Mouse (Mus musculus) midbrain, embryonic 12.5 days (tissue): ENCODE data around the gene Mrpl36. TPM values are rescaled to one million over a fixed set of nuclear protein-coding genes. Genes with fewer than 3 reads are reported as not detected.

Experiments
- ATAC-seq: fragments of 200-750 bp; cut with Nextera tagmentation; 2 replicates; pipeline ENCODE4 v1.8.0; 2017; ENCODE audit warnings: low read depth, moderate TSS enrichment, moderate library complexity; ENCODE audit not compliant: low FRiP score
- H3K27ac ChIP-seq: fragments of 300-500 bp; sonication (generic); replicated peaks from 2 replicates; pipeline ENCODE4 v1.5.1; 2016; ENCODE audit warnings: mild to moderate bottlenecking
- H3K27me3 ChIP-seq: fragments of 300-500 bp; sonication (generic); 2 replicates; pipeline ENCODE4 v1.6.1; 2016; ENCODE audit warnings: mild to moderate bottlenecking
- H3K36me3 ChIP-seq: fragments of 300-500 bp; sonication (generic); 2 replicates; pipeline ENCODE4 v1.6.1; 2016
- H3K4me1 ChIP-seq: fragments of 300-500 bp; sonication (generic); 2 replicates; pipeline ENCODE4 v1.6.1; 2016
- H3K4me2 ChIP-seq: fragments of 300-500 bp; sonication (generic); replicated peaks from 2 replicates; pipeline ENCODE4 v1.6.1; 2016; ENCODE audit warnings: mild to moderate bottlenecking, moderate library complexity
- H3K4me3 ChIP-seq: fragments of 300-500 bp; sonication (generic); 2 replicates; pipeline ENCODE4 v1.5.1; 2016; ENCODE audit warnings: mild to moderate bottlenecking
- H3K9ac ChIP-seq: fragments of 300-500 bp; sonication (generic); replicated peaks from 2 replicates; pipeline ENCODE4 v1.6.1; 2016; ENCODE audit warnings: mild to moderate bottlenecking, moderate library complexity
- H3K9me3 ChIP-seq: fragments of 300-500 bp; sonication (generic); 2 replicates; pipeline ENCODE4 v1.6.1; 2016; ENCODE audit warnings: mild to moderate bottlenecking
- WGBS: fragments of 180-500 bp; shearing (Covaris S2); methylation state at CpG from one replicate; pipeline ENCODE4 v1.1.7; 2016; 5-methylcytosine and 5-hydroxymethylcytosine counted together
- polyA plus RNA-seq: library from polyadenylated mRNA; unstranded; fragments of >200 nt; fragmentation: Nextera tagmentation; extraction: Ambion mirVana; gene quantifications from 2 replicates; pipeline ENCODE4 v1.2.1, GENCODE M21; 2016

The Mrpl36 gene
- polyA plus RNA-seq = 106 and 112 TPM in 2 replicates

- peaks cover 19% of the 10 kb centered on the region for H3K4me1 ChIP-seq
- peak within 1 kb of the TSS; percentile 46 for H3K27ac ChIP-seq
- peak within 1 kb of the TSS; percentile 72 for H3K9ac ChIP-seq
- H3K4me2 ChIP-seq = peak within 1 kb of the TSS; percentile 70
- H3K4me3 ChIP-seq = peak within 1 kb of the TSS; percentile 70
- peak; percentile 81 for ATAC-seq
- H3K36me3 ChIP-seq = peaks cover 31% of the 10 kb centered on the region
- no peaks in the 10 kb centered on the region for H3K27me3 ChIP-seq
- 1% methylated on average over 45 of the region's 45 CpGs for WGBS
- no peaks in the 10 kb centered on the region for H3K9me3 ChIP-seq
Observed at GRCm38 (mm10) chr13:73327827-73328698, at the start of gene Mrpl36, which contains the start of gene Ndufs6. Gene Mrpl36 (plus strand): TSS chr13:73328513. Gene Ndufs6 (minus strand): TSS chr13:73328542.

- H3K4me2 ChIP-seq = no peak overlapping the region
- no peak overlapping the region for H3K9ac ChIP-seq
- 86% methylated on average over 1 of the region's 1 CpGs for WGBS
- H3K4me3 ChIP-seq = no peak overlapping the region
- no peak for ATAC-seq
- H3K9me3 ChIP-seq = no peaks in the 10 kb centered on the region
- H3K4me1 ChIP-seq = no peaks in the 10 kb centered on the region
- H3K36me3 ChIP-seq = no peaks in the 10 kb centered on the region
- peaks cover 42% of the 10 kb centered on the region for H3K27me3 ChIP-seq
- H3K27ac ChIP-seq = no peak overlapping the region
Observed at GRCm38 (mm10) chr13:73279196-73279595, 49.1 kb upstream of the Mrpl36 start.

- no peaks in the 10 kb centered on the region for H3K4me1 ChIP-seq
- H3K4me3 ChIP-seq = no peak overlapping the region
- peaks cover 14% of the 10 kb centered on the region; the same call in 1 of the 2 replicates for H3K27me3 ChIP-seq
- WGBS = 77% methylated on average over 2 of the region's 2 CpGs
- no peak for ATAC-seq
- no peaks in the 10 kb centered on the region for H3K36me3 ChIP-seq
- no peak overlapping the region for H3K27ac ChIP-seq
- no peak overlapping the region for H3K9ac ChIP-seq
- no peaks in the 10 kb centered on the region for H3K9me3 ChIP-seq
- no peak overlapping the region for H3K4me2 ChIP-seq
Observed at GRCm38 (mm10) chr13:73282407-73282806, 45.9 kb upstream of the Mrpl36 start.

- Histone ChIP-seq H3K27ac (no peak overlapping the region), H3K4me2 (no peak overlapping the region), H3K4me3 (no peak overlapping the region), H3K36me3 (no peaks in the 10 kb centered on the region), H3K9me3 (no peaks in the 10 kb centered on the region), H3K27me3 (peaks cover 20% of the 10 kb centered on the region; the same call in 1 of the 2 replicates), H3K9ac (no peak overlapping the region), H3K4me1 (no peaks in the 10 kb centered on the region)
- WGBS = 96% methylated on average over 1 of the region's 1 CpGs
- ATAC-seq = no peak
Observed at GRCm38 (mm10) chr13:73283534-73283933, 44.8 kb upstream of the Mrpl36 start.

- ATAC-seq = no peak
- Histone ChIP-seq H3K27ac (no peak overlapping the region), H3K9ac (no peak overlapping the region), H3K4me1 (no peaks in the 10 kb centered on the region), H3K36me3 (no peaks in the 10 kb centered on the region), H3K4me3 (no peak overlapping the region), H3K9me3 (no peaks in the 10 kb centered on the region), H3K4me2 (no peak overlapping the region), H3K27me3 (peaks cover 12% of the 10 kb centered on the region; the same call in 1 of the 2 replicates)
- WGBS = 89% methylated on average over 6 of the region's 6 CpGs
Observed at GRCm38 (mm10) chr13:73290206-73290605, 38.1 kb upstream of the Mrpl36 start.

- H3K27ac ChIP-seq = no peak overlapping the region
- H3K9me3 ChIP-seq = no peaks in the 10 kb centered on the region
- H3K4me2 ChIP-seq = no peak overlapping the region
- H3K27me3 ChIP-seq = peaks cover 12% of the 10 kb centered on the region; the same call in 1 of the 2 replicates
- no peak overlapping the region for H3K4me3 ChIP-seq
- WGBS = 45% methylated on average over 2 of the region's 2 CpGs
- H3K36me3 ChIP-seq = no peaks in the 10 kb centered on the region
- no peak overlapping the region for H3K9ac ChIP-seq
- ATAC-seq = no peak
- no peaks in the 10 kb centered on the region for H3K4me1 ChIP-seq
Observed at GRCm38 (mm10) chr13:73291102-73291501, 37.2 kb upstream of the Mrpl36 start.

GRCm38 (mm10) chr13:73298717-73299116, 29.6 kb upstream of the Mrpl36 start:
- Histone ChIP-seq H3K9me3 (no peaks in the 10 kb centered on the region), H3K27me3 (peaks cover 16% of the 10 kb centered on the region; the same call in 1 of the 2 replicates), H3K4me2 (no peak overlapping the region), H3K4me1 (no peaks in the 10 kb centered on the region), H3K27ac (no peak overlapping the region), H3K36me3 (no peaks in the 10 kb centered on the region), H3K4me3 (no peak overlapping the region), H3K9ac (no peak overlapping the region)
- WGBS = 70% methylated on average over 4 of the region's 4 CpGs
- no peak for ATAC-seq

GRCm38 (mm10) chr13:73299322-73299721, 29.0 kb upstream of the Mrpl36 start:
- Histone ChIP-seq H3K9ac (no peak overlapping the region), H3K4me1 (no peaks in the 10 kb centered on the region), H3K4me3 (no peak overlapping the region), H3K9me3 (no peaks in the 10 kb centered on the region), H3K36me3 (no peaks in the 10 kb centered on the region), H3K4me2 (no peak overlapping the region), H3K27me3 (peaks cover 16% of the 10 kb centered on the region; the same call in 1 of the 2 replicates), H3K27ac (no peak overlapping the region)
- no peak for ATAC-seq
- 95% methylated on average over 5 of the region's 5 CpGs for WGBS

- peaks cover 40% of the 10 kb centered on the region for H3K27me3 ChIP-seq
- no peak overlapping the region for H3K9ac ChIP-seq
- H3K27ac ChIP-seq = no peak overlapping the region
- peaks cover 24% of the 10 kb centered on the region for H3K4me1 ChIP-seq
- no peak overlapping the region for H3K4me3 ChIP-seq
- no peaks in the 10 kb centered on the region for H3K9me3 ChIP-seq
- WGBS = 49% methylated on average over 6 of the region's 6 CpGs
- no peaks in the 10 kb centered on the region for H3K36me3 ChIP-seq
- ATAC-seq = no peak
- no peak overlapping the region for H3K4me2 ChIP-seq
Observed at GRCm38 (mm10) chr13:73304729-73305128, 23.6 kb upstream of the Mrpl36 start.

- WGBS = 19% methylated on average over 8 of the region's 8 CpGs
- ATAC-seq = peak; percentile 45; the same call in 1 of the 2 replicates
- peaks cover 32% of the 10 kb centered on the region for H3K4me1 ChIP-seq
Observed at GRCm38 (mm10) chr13:73305398-73306084, 22.8 kb upstream of the Mrpl36 start.

GRCm38 (mm10) chr13:73306085-73306410, 22.3 kb upstream of the Mrpl36 start:
- Histone ChIP-seq H3K27ac (peak overlapping the region; percentile 36; the same call in 1 of the 2 replicates), H3K9ac (no peak overlapping the region), H3K4me2 (no peak overlapping the region), H3K27me3 (peaks cover 44% of the 10 kb centered on the region), H3K4me1 (peaks cover 32% of the 10 kb centered on the region), H3K9me3 (no peaks in the 10 kb centered on the region), H3K36me3 (no peaks in the 10 kb centered on the region), H3K4me3 (no peak overlapping the region)
- 32% methylated on average over 4 of the region's 4 CpGs for WGBS
- peak; percentile 35; the same call in 1 of the 2 replicates for ATAC-seq

More at GRCm38 (mm10) chr13:73305398-73306084, 22.8 kb upstream of the Mrpl36 start:
- Histone ChIP-seq H3K4me2 (no peak overlapping the region), H3K9ac (no peak overlapping the region), H3K9me3 (no peaks in the 10 kb centered on the region), H3K27ac (peak overlapping the region; percentile 36; the same call in 1 of the 2 replicates), H3K36me3 (no peaks in the 10 kb centered on the region), H3K27me3 (peaks cover 44% of the 10 kb centered on the region), H3K4me3 (no peak overlapping the region)

GRCm38 (mm10) chr13:73306430-73306829, 21.9 kb upstream of the Mrpl36 start:
- Histone ChIP-seq H3K4me3 (no peak overlapping the region), H3K36me3 (no peaks in the 10 kb centered on the region), H3K4me1 (peaks cover 32% of the 10 kb centered on the region), H3K9ac (no peak overlapping the region), H3K9me3 (no peaks in the 10 kb centered on the region), H3K4me2 (no peak overlapping the region), H3K27me3 (peaks cover 44% of the 10 kb centered on the region), H3K27ac (no peak overlapping the region)
- ATAC-seq = 0 out of 2 replicates have a peak, but pooled peaks have one; percentile 35
- WGBS = 42% methylated on average over 4 of the region's 4 CpGs
